Mouse (Mus musculus): ENCODE results near the gene Tnfsf9. TPM values are rescaled to one million over a fixed set of nuclear protein-coding genes. Genes with fewer than 3 reads are reported as not detected.

The Tnfsf9 gene
- polyA plus RNA-seq, 1 experiment from 2014 or later = 11.3 TPM

Other genes starting within 250 kb of the Tnfsf9 start
- gene Acsbg2, start 230.9 kb upstream of the Tnfsf9 start, polyA plus RNA-seq (2016; fragmentation: Nextera tagmentation; extraction: Ambion mirVana) = not detected in 2 replicates
- gene 1700061G19Rik, start 229.8 kb upstream of the Tnfsf9 start, polyA plus RNA-seq (2016; fragmentation: Nextera tagmentation; extraction: Ambion mirVana) = 0.26 and 0.52 TPM in 2 replicates
- 93.0 and 97.1 TPM in 2 replicates for gene Mllt1, start 169.9 kb upstream of the Tnfsf9 start, polyA plus RNA-seq (2016; fragmentation: Nextera tagmentation; extraction: Ambion mirVana)
- gene Acer1, start 123.2 kb upstream of the Tnfsf9 start, polyA plus RNA-seq (2016; fragmentation: Nextera tagmentation; extraction: Ambion mirVana) = not detected in 2 replicates
- gene Clpp, start 115.0 kb upstream of the Tnfsf9 start, polyA plus RNA-seq (2016; fragmentation: Nextera tagmentation; extraction: Ambion mirVana) = 147 and 151 TPM in 2 replicates
- 37.6 and 39.8 TPM in 2 replicates for gene Alkbh7, start 108.0 kb upstream of the Tnfsf9 start, polyA plus RNA-seq (2016; fragmentation: Nextera tagmentation; extraction: Ambion mirVana)
- not detected in 2 replicates for gene Pspn, start 105.3 kb upstream of the Tnfsf9 start, polyA plus RNA-seq (2016; fragmentation: Nextera tagmentation; extraction: Ambion mirVana)
- 61.5 and 68.2 TPM in 2 replicates for gene Gtf2f1, start 94.0 kb upstream of the Tnfsf9 start, polyA plus RNA-seq (2016; fragmentation: Nextera tagmentation; extraction: Ambion mirVana)
- 0.24 TPM in 1 of 2 replicates, not detected in the other for gene Gm17949, start 93.9 kb upstream of the Tnfsf9 start, polyA plus RNA-seq (2016; fragmentation: Nextera tagmentation; extraction: Ambion mirVana)
- gene Khsrp, start 73.8 kb upstream of the Tnfsf9 start, polyA plus RNA-seq (2016; fragmentation: Nextera tagmentation; extraction: Ambion mirVana) = 60.2 and 64.7 TPM in 2 replicates
- gene Slc25a41, start 63.7 kb upstream of the Tnfsf9 start, polyA plus RNA-seq (2016; fragmentation: Nextera tagmentation; extraction: Ambion mirVana) = 0.17 and 0.23 TPM in 2 replicates
- gene Crb3, start 46.2 kb upstream of the Tnfsf9 start, polyA plus RNA-seq (2016; fragmentation: Nextera tagmentation; extraction: Ambion mirVana) = 1.2 and 2.4 TPM in 2 replicates
- 4.5 and 4.9 TPM in 2 replicates for gene Slc25a23, start 45.5 kb upstream of the Tnfsf9 start, polyA plus RNA-seq (2016; fragmentation: Nextera tagmentation; extraction: Ambion mirVana)
- gene Dennd1c, start 26.8 kb upstream of the Tnfsf9 start, polyA plus RNA-seq (2016; fragmentation: Nextera tagmentation; extraction: Ambion mirVana) = 0.99 and 1.2 TPM in 2 replicates
- 12.7 and 14.7 TPM in 2 replicates for gene Tubb4a, start 17.5 kb upstream of the Tnfsf9 start, polyA plus RNA-seq (2016; fragmentation: Nextera tagmentation; extraction: Ambion mirVana)
- gene Cd70, start 44.5 kb downstream of the Tnfsf9 start, polyA plus RNA-seq (2016; fragmentation: Nextera tagmentation; extraction: Ambion mirVana) = not detected in 2 replicates
- gene Tnfsf14, start 88.9 kb downstream of the Tnfsf9 start, polyA plus RNA-seq (2016; fragmentation: Nextera tagmentation; extraction: Ambion mirVana) = 0.18 and 0.33 TPM in 2 replicates
- 0.08 and 1.00 TPM in 2 replicates for gene C3, start 122.8 kb downstream of the Tnfsf9 start, polyA plus RNA-seq (2016; fragmentation: Nextera tagmentation; extraction: Ambion mirVana)
- 30.0 and 31.1 TPM in 2 replicates for gene Gpr108, start 143.1 kb downstream of the Tnfsf9 start, polyA plus RNA-seq (2016; fragmentation: Nextera tagmentation; extraction: Ambion mirVana)
- gene Trip10, start 144.1 kb downstream of the Tnfsf9 start, polyA plus RNA-seq (2016; fragmentation: Nextera tagmentation; extraction: Ambion mirVana) = 30.4 and 36.5 TPM in 2 replicates
- gene Vav1, start 173.8 kb downstream of the Tnfsf9 start, polyA plus RNA-seq (2016; fragmentation: Nextera tagmentation; extraction: Ambion mirVana) = 1.8 and 1.9 TPM in 2 replicates

All from limb, embryonic 12.5 days (tissue).